Comparison of ENCODE assay signal across 8 mouse cellular contexts in genomic region chr4:149886298-149887271, GRCm38 (mm10).
DNase-seq lines count a peak whose midpoint lies in the region; ATAC-seq and TF ChIP-seq lines count a peak whose summit lies in the region.

No protein-coding gene starts in this region.

- intact Hi-C loops in left cerebral cortex, adult 2 months (cut with DNase I) = no loop called here
- intact Hi-C loops in left cerebral cortex, postnatal 4 days (cut with DNase I) = no loop called here
- intact Hi-C loops in left cerebral cortex, postnatal 36 days (cut with DNase I) = loop anchor here (5.0 kb wide), 1 partner anchor 66 kb away; no protein-coding TSS in a partner anchor

- H3K9me3 ChIP-seq in embryonic facial prominence, embryonic 10.5 days = no peaks in the 10 kb centered on the region
- no peaks in the 10 kb centered on the region for H3K9me3 ChIP-seq in intestine, embryonic 15.5 days
- no peaks in the 10 kb centered on the region for H3K9me3 ChIP-seq in limb, embryonic 15.5 days

- peak; percentile 36 for ATAC-seq in intestine, embryonic 15.5 days
- ATAC-seq in limb, embryonic 15.5 days (ENCODE audit: insufficient number of reproducible peaks, low FRiP score, low TSS enrichment, low read depth) = peak; percentile 36; the same call in 1 of the 2 replicates

- H3K27me3 ChIP-seq in embryonic facial prominence, embryonic 10.5 days (replicated peaks; ENCODE audit: low read depth, poor library complexity, severe bottlenecking) = peaks cover 9% of the 10 kb centered on the region; the same call in 1 of the 2 replicates
- H3K27me3 ChIP-seq in intestine, embryonic 15.5 days (replicated peaks) = no peaks in the 10 kb centered on the region
- no peaks in the 10 kb centered on the region for H3K27me3 ChIP-seq in limb, embryonic 15.5 days

- no peak for TF ChIP-seq CTCF in left cerebral cortex, adult 2 months (IDR thresholded peaks at IDR 0.05)

- no peak overlapping the region for H3K4me3 ChIP-seq in left cerebral cortex, adult 2 months
- no peak overlapping the region for H3K4me3 ChIP-seq in embryonic facial prominence, embryonic 10.5 days
- no peak overlapping the region for H3K4me3 ChIP-seq in intestine, embryonic 15.5 days (replicated peaks)
- no peak overlapping the region for H3K4me3 ChIP-seq in limb, embryonic 15.5 days

- no peaks in the 10 kb centered on the region for H3K36me3 ChIP-seq in embryonic facial prominence, embryonic 10.5 days (replicated peaks)
- H3K36me3 ChIP-seq in intestine, embryonic 15.5 days = no peaks in the 10 kb centered on the region
- H3K36me3 ChIP-seq in limb, embryonic 15.5 days = no peaks in the 10 kb centered on the region

- no peak for DNase-seq in left cerebral cortex, adult 2 months (ENCODE audit: extremely low spot score in 1 of 2, low spot score in 2 of 2)
- DNase-seq in left cerebral cortex, postnatal 4 days = no peak
- no peak for DNase-seq in embryonic facial prominence, embryonic 10.5 days (ENCODE audit: low spot score)
- no peak for DNase-seq in frontal cortex, postnatal 10 days (ENCODE audit: low spot score in 2 of 2)
- no peak for DNase-seq in testis, postnatal 14 days (ENCODE audit: low spot score)
- no peak for DNase-seq in left cerebral cortex, postnatal 36 days (ENCODE audit: low spot score in 2 of 2)

- peak overlapping the region; percentile 28; the same call in 1 of the 2 replicates for H3K27ac ChIP-seq in left cerebral cortex, adult 2 months
- peak overlapping the region; percentile 66 for H3K27ac ChIP-seq in embryonic facial prominence, embryonic 10.5 days (replicated peaks)
- H3K27ac ChIP-seq in intestine, embryonic 15.5 days = 0 out of 2 replicates have a peak overlapping the region, but pooled peaks have one; percentile 3
- 0 out of 2 replicates have a peak overlapping the region, but pooled peaks have one; percentile 19 for H3K27ac ChIP-seq in limb, embryonic 15.5 days

- H3K4me1 ChIP-seq in embryonic facial prominence, embryonic 10.5 days = peaks cover 68% of the 10 kb centered on the region
- peaks cover 41% of the 10 kb centered on the region for H3K4me1 ChIP-seq in intestine, embryonic 15.5 days (replicated peaks)
- H3K4me1 ChIP-seq in limb, embryonic 15.5 days = peaks cover 54% of the 10 kb centered on the region

- peak overlapping the region; percentile 2; the same call in 1 of the 2 replicates for H3K9ac ChIP-seq in intestine, embryonic 15.5 days
- no peak overlapping the region for H3K9ac ChIP-seq in limb, embryonic 15.5 days

- 64% methylated on average over 18 of the region's 18 CpGs for WGBS in embryonic facial prominence, embryonic 10.5 days
- 39% methylated on average over 18 of the region's 18 CpGs for WGBS in intestine, embryonic 15.5 days
- 44% methylated on average over 18 of the region's 18 CpGs for whole genome bisulfite sequencing in limb, embryonic 15.5 days

- no peak overlapping the region for H3K4me2 ChIP-seq in intestine, embryonic 15.5 days (replicated peaks)
- H3K4me2 ChIP-seq in limb, embryonic 15.5 days = no peak overlapping the region

Comparison
In these comparisons a context has a peak if more than half of its experiments do, and no peak if none do; other contexts are left out.
1. H3K27ac ChIP-seq: peak in every context shown above with its lines; median percentile 66 in embryonic facial prominence, embryonic 10.5 days; 28 in left cerebral cortex, adult 2 months; 19 in limb, embryonic 15.5 days; 3 in intestine, embryonic 15.5 days.